Mouse (Mus musculus) testis, adult 2 months (tissue): ENCODE results near the gene Xlr5c. TPM values are rescaled to one million over a fixed set of nuclear protein-coding genes. Genes with fewer than 3 reads are reported as not detected.
A peak's percentile ranks its signal among the peaks of the same experiment; 100 is the strongest.
"Not testable (repeated sequence)": the region's sequence is repeated elsewhere in the genome, so short reads cannot be mapped to it uniquely, and the experiment has no call there.

Experiments
- H3K27ac ChIP-seq: fragments of 200-500 bp; 2 replicates; pipeline ENCODE4 v1.5.1; 2012; ENCODE audit warnings: low read depth, low read length; ENCODE audit not compliant: control insufficient read depth, insufficient read depth
- H3K27me3 ChIP-seq: fragments of 200-500 bp; 2 replicates; pipeline ENCODE4 v1.6.1; 2012; ENCODE audit warnings: mild to moderate bottlenecking, low read length, moderate library complexity; ENCODE audit not compliant: control insufficient read depth, insufficient read depth
- H3K36me3 ChIP-seq: fragments of 200-500 bp; 2 replicates; pipeline ENCODE4 v1.6.1; 2012; ENCODE audit warnings: mild to moderate bottlenecking, low read length; ENCODE audit not compliant: control insufficient read depth, insufficient read depth
- H3K4me1 ChIP-seq: fragments of 200-500 bp; 2 replicates; pipeline ENCODE4 v1.6.1; 2012; ENCODE audit warnings: low read length; ENCODE audit not compliant: control insufficient read depth, insufficient read depth
- H3K4me3 ChIP-seq: fragments of 200-500 bp; 2 replicates; pipeline ENCODE4 v1.5.1; 2012; ENCODE audit warnings: low read depth, mild to moderate bottlenecking, low read length, moderate library complexity, mixed read lengths; ENCODE audit not compliant: control insufficient read depth
- CTCF ChIP-seq: fragments of 200-500 bp; IDR thresholded peaks from 2 replicates; pipeline ENCODE4 v1.5.1; 2012; ENCODE audit warnings: low read depth, mild to moderate bottlenecking, inconsistent platforms, low read length, moderate library complexity; ENCODE audit not compliant: control insufficient read depth, insufficient read depth, insufficient replicate concordance
- POLR2A ChIP-seq: fragments of 200-500 bp; IDR thresholded peaks from 2 replicates; pipeline ENCODE4 v1.6.1; 2012; ENCODE audit warnings: low read depth, mild to moderate bottlenecking, inconsistent platforms, low read length, moderate library complexity; ENCODE audit not compliant: control insufficient read depth
- polyA plus RNA-seq: library from polyadenylated mRNA; depleted of rRNA; stranded (reverse); fragments of >200 nt; gene quantifications from 2 replicates; pipeline ENCODE4 v1.2.3, GENCODE M21; 2012; rRNA removed

Gene Xlr5c
- polyA plus RNA-seq, 1 experiment: 1.1 TPM

DNA sequence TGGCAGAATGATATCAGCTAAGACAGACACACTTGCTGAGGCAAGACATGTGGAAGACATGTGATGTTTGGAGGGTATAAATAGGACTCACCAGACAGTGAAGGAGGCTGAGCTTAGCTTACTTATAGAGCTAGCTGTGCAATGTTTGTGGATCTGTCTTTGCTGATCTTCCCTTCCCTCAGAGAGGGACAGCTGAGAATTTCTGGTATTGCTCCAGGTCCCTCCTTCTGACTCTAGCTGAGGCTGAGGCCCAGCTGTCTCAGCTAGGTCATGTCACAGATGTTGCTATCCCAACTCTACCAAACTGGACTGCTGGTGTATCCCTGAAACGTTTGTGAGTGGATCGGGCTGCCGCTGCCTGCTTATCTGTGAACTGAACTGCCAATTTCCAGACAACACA lies 28.3 kb upstream of the Xlr5c start:
- H3K4me3 ChIP-seq: no peak overlapping the region
- no peaks in the 10 kb centered on the region for H3K4me1 ChIP-seq
- no peak overlapping the region for H3K27ac ChIP-seq
- TF ChIP-seq CTCF (no peak), POLR2A (no peak)
- no peaks in the 10 kb centered on the region for H3K36me3 ChIP-seq
- H3K27me3 ChIP-seq: no peaks in the 10 kb centered on the region

DNA sequence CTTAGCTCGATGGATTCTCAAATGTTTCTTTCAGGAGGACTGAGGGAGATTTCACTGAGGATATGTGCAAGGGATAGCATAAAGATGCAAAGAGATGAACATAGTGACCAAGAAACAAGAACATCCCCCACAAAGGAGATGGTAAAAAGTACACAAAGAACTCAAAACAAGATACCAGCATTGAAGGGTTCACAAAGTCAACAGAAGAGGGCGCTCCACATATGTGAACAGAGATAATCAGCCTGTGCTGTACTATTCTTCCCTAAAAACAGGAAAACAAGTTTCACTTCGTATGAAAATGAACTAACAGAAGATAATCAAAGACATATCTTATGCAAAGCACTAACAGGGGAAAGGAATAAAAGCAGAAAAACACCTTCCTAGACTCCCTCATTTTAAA lies 19.7 kb upstream of the Xlr5c start:
- Histone ChIP-seq H3K4me3 (no peak overlapping the region), H3K36me3 (no peaks in the 10 kb centered on the region), H3K27me3 (no peaks in the 10 kb centered on the region), H3K4me1 (no peaks in the 10 kb centered on the region), H3K27ac (no peak overlapping the region)
- TF ChIP-seq POLR2A (no peak), CTCF (no peak)

- H3K4me3 ChIP-seq, H3K36me3 ChIP-seq, H3K27me3 ChIP-seq, H3K27ac ChIP-seq, H3K4me1 ChIP-seq: not testable (repeated sequence)
These were observed 3.0 kb upstream of the Xlr5c start for GRCm38 (mm10) chrX:73295745-73296144.

GRCm38 (mm10) chrX:73265270-73265669 lies 27.5 kb downstream of the Xlr5c start, which contains the start of gene Xlr3c:
TSS of gene Xlr3c (minus strand) at chrX:73265390.
- H3K27ac ChIP-seq, H3K27me3 ChIP-seq, H3K4me1 ChIP-seq, H3K36me3 ChIP-seq: not testable (repeated sequence)
- peak within 1 kb of the TSS; percentile 9; the same call in 1 of the 2 replicates for H3K4me3 ChIP-seq

- H3K27me3 ChIP-seq, H3K27ac ChIP-seq, H3K36me3 ChIP-seq, H3K4me3 ChIP-seq, H3K4me1 ChIP-seq: not testable (repeated sequence)
These were observed 30.3 kb downstream of the Xlr5c start for GRCm38 (mm10) chrX:73262428-73262827.

DNA sequence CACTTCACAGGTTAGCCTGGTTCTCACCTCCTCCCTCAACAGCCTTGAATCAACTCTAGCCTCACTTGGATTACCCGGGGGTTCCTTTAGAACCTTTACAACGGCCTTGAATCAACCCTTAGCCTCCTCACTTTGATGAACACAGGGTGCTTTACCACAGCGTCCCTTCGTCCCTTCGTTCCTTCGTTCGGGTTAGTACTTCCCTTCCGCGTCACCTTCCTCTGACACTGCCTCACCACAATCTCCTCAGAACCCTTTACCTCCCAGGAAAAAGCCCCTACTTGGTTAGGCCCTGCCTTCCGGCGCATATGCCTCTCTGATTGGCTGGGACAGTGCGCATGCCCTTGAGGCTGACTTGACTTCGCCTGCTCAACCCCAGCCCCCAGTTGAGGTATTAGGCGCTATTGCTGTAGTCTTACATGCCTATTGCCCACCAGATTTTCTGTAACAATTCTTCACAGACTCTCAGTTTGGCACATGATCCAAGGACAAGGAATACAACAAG lies 49.9 kb downstream of the Xlr5c start, which contains the start of gene Xlr4c:
Gene Xlr4c, minus strand, starts transcription at position 310 of the 505 bp plus-strand sequence.
- not testable (repeated sequence) for H3K27ac ChIP-seq, H3K4me3 ChIP-seq, H3K4me1 ChIP-seq, H3K27me3 ChIP-seq, H3K36me3 ChIP-seq

Other genes starting within 250 kb of the Xlr5c start
- 0.10 and 0.16 TPM in 2 replicates for gene Pnma3, start 228.2 kb downstream of the Xlr5c start, polyA plus RNA-seq
- 0.59 and 1.1 TPM in 2 replicates for gene Xlr4a, start 210.5 kb downstream of the Xlr5c start, polyA plus RNA-seq
- 0.70 and 1.7 TPM in 2 replicates for gene Xlr3a, start 195.9 kb downstream of the Xlr5c start, polyA plus RNA-seq
- 1.9 and 2.2 TPM in 2 replicates for gene Gm14685, start 175.9 kb downstream of the Xlr5c start, polyA plus RNA-seq
- 0.91 and 1.4 TPM in 2 replicates for gene Xlr5b, start 144.2 kb downstream of the Xlr5c start, polyA plus RNA-seq
- gene DXBay18, start 143.5 kb downstream of the Xlr5c start, polyA plus RNA-seq: 1.2 and 2.5 TPM in 2 replicates
- gene Spin2d, start 116.0 kb downstream of the Xlr5c start, polyA plus RNA-seq: 0.91 and 1.3 TPM in 2 replicates
- 0.76 and 0.90 TPM in 2 replicates for gene Xlr3b, start 100.8 kb downstream of the Xlr5c start, polyA plus RNA-seq
- 0.85 and 1.4 TPM in 2 replicates for gene Xlr4b, start 78.6 kb downstream of the Xlr5c start, polyA plus RNA-seq
- gene F8a, start 64.7 kb downstream of the Xlr5c start, polyA plus RNA-seq: 3.6 and 3.8 TPM in 2 replicates
- gene Xlr4c, start 49.8 kb downstream of the Xlr5c start, polyA plus RNA-seq: 0.97 and 2.3 TPM in 2 replicates
- 0.51 and 1.0 TPM in 2 replicates for gene Xlr3c, start 27.6 kb downstream of the Xlr5c start, polyA plus RNA-seq
- 0.71 and 1.1 TPM in 2 replicates for gene Xlr5a, start within 50 bp of the Xlr5c start, polyA plus RNA-seq
- 0.29 and 0.48 TPM in 2 replicates for gene Gm45015, start 43.9 kb upstream of the Xlr5c start, polyA plus RNA-seq
- gene Zfp275, start 49.6 kb upstream of the Xlr5c start, polyA plus RNA-seq: 5.3 and 7.4 TPM in 2 replicates
- gene Gm18336, start 105.8 kb upstream of the Xlr5c start, polyA plus RNA-seq: 0.93 and 1.6 TPM in 2 replicates
- gene Zfp92, start 118.1 kb upstream of the Xlr5c start, polyA plus RNA-seq: 0.14 and 0.19 TPM in 2 replicates
- gene Trex2, start 142.4 kb upstream of the Xlr5c start, polyA plus RNA-seq: not detected in 2 replicates
- gene Haus7, start 166.1 kb upstream of the Xlr5c start, polyA plus RNA-seq: 26.9 and 34.0 TPM in 2 replicates
- 32.9 and 54.4 TPM in 2 replicates for gene Bgn, start 190.6 kb upstream of the Xlr5c start, polyA plus RNA-seq
- 1.7 and 3.1 TPM in 2 replicates for gene Atp2b3, start 210.1 kb upstream of the Xlr5c start, polyA plus RNA-seq